Mouse (Mus musculus) frontal cortex, adult (tissue): Measurements from ENCODE around the gene Primpol.
"Not testable (repeated sequence)": the region's sequence is repeated elsewhere in the genome, so short reads cannot be mapped to it uniquely, and the experiment has no call there.

Experiments used
- ATAC-seq: cut with Nextera tagmentation; 2 replicates; pipeline ENCODE4 v1.9.2; 2017; ENCODE audit warnings: mild to moderate bottlenecking, moderate library complexity, mixed read lengths; ENCODE audit not compliant: low TSS enrichment

The Primpol gene

DNA sequence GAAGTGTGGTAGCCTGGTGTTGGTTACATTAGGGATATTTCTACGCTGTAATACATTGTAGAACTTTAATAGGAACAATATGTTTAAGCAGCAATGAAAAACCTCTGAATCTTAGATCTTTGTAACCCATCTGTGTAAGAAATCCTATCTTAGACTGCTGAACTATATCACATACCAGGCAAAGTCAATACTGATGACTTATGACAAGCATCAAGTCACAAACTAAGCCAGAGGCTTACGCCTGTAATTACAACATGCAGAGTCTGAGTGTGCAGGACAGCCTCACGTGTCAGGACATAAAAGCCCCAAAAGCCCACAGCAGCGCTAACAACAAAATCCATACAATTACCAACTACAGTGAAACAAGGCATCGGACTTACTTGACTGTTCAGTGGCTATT lies 13.4 kb downstream of the Primpol start:
- no peak for ATAC-seq

DNA sequence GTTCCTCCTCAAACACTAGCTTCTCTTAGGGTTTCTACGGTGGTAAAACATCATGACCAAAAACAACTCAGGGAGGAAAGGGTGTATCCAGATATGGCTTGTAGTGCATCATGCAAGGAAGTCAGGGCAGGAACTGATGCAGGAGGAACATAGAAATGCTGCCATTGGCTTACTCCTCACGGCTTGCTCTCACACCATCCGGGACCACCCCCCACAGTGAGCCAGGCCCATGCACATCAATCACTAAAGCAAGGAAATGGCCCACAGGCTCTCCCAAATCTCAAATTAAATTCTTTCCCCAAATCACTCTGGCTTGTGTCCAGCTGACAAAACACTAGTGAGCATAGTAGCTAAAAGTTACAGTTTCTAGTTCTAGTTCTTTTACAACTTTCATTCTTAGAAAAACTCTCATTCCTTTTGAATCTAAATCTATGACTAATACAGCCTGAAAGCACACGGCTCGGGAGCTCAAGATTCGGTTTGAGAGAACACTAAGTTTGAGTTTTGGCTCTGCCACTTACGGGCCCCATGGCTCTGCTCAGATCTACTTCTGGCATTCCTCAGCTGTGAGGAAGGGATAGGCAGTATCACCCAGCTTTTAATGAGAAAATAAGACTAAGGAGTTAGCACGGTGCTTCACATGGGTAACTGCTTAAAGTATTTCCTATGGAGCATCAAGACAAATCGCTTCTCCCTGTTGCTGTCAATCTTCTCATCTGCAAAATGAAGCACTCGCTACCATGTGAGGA lies 15.9 kb downstream of the Primpol start:
- ATAC-seq: no peak

DNA sequence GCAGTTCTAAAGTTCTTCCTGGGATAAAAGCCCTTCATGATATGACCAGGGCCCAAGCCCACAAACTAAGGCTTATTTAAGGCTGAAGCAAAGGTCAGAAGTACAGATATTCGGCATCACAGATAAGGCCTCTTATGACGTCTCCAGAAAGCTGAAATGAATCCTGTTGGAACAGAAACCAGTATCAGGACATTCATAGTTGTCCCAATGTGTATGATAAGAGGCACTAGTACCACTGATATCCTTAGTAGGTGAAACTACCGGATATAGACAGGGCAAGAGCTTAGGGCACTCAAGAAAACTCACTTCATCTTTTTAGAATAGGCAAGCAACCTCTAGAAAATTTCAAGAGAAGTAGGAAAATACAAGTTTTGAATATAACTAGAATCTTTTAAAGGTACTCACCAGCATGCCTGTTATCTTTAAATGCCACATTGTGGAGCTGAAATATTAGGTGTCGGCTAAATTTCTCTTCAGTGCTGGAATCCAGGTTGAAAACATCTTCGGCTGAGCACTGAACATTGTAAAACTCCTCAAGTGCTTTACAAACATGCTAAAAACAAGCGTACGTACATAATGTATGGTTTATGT lies 17.6 kb downstream of the Primpol start:
- ATAC-seq: no peak

DNA sequence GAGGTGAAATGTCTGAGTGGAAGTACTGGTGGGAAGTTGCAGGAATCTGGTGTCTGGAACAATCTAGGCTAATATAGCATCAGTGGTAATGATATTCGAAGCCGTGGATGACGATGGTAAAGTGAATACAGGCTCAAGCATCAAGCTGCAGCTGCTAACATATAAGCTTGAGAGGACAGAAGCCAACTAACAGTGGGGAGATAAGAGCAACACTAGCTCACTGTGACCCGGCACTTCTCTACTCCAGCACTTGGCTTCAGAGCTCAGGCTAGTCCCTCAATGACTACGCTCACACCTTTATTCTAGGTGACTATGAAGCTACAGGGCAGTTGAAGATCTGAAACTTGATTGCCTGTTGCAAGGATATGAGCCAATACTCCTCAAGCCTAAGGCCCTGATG lies 18.3 kb downstream of the Primpol start:
- no peak for ATAC-seq

DNA sequence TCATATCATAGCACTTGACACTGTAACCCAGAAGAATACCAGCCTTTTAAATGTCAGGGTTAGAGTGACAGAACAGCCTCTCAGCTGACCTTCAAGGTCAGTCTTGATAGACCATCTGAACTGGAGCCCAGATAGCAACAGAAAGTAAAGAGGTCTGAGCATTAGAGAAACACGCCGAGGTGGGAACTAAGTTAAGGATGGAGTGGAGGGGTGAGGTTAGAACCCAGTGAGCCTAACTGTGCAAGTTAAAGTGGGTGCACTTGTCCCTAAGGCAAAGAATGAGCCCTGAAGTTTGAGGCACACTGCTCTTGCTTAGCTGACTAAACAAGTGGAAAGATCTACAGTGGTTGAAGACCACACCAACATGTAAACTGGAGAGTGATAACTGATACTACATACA lies 18.9 kb downstream of the Primpol start:
- no peak for ATAC-seq

DNA sequence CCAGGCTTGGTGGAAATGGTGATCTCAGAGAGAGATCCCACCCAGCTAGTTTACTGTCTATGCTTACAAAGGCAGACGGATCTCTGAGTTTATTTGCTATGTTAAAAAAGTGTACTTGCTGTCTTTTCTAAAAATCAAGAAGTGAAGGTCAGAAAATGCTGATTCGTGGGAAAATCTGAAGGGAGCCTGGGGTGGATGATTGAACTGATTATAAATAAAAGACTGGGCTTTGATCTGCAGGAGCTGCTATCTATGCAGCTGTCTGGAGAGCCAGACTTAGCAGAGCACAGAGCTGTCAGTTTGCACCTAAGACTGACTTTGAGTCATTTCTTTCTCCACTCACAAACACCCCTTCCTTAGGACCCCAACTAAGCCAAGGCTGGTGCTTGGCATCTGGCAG lies 19.6 kb downstream of the Primpol start:
- ATAC-seq: no peak

DNA sequence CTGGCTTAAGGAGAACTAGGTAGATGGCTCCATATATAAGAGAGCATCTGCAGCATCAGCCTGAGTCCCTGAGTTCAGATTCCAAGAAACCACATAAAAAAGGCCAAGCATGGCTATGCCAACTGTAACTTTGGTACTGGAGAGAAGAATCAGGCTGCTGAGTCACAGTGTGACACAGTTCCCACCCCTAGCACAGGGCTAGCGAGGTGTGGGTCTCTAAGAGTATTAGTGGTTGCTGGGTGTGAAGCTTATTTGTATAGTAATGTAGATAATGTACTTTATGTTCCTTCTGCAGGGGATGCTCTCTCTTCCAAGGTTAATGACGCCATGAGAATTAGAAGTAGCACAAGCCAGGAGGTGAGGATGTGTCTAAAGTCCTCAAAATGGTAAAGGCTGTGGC lies 20.5 kb downstream of the Primpol start:
- no peak for ATAC-seq

DNA sequence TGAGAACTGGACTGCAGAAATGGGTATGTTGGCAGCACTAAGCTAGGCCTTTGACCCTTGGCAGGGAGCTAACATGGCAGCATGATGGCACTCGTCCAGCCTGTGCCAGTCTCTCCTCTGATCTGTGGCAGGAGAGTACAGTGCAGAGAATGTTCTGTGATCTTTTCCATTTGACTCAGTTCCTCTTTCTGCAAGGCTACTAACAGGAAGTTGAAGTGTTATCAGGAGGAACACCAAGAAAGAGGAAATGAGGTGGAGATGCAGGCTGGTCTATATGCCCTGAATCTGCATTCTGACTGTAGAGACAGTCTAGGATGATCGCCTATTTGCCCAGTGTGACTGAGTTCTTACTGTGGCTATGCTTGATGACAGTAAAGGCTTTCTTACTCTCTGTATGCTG lies 21.4 kb downstream of the Primpol start:
- no peak; the same call in 1 of the 2 replicates for ATAC-seq

DNA sequence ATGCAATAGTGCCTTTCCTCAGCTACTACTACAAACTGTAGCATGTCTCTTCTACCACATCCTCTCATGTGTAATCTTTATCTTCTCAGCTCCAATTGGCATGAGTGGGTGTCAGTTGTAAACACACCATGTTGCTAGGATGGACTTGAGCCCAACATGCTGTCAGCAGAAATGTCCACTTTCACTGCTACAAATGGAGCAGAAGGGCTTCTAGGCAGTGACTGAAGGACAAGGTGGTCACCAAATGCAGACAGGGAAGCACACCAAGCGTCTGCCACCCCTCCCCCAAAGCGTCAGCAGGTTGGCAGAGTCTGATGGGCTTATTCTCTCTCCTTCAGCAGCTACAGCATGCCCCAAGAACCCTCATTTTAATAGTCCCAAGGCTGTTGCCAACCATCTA lies 23.2 kb downstream of the Primpol start:
- ATAC-seq: no peak

DNA sequence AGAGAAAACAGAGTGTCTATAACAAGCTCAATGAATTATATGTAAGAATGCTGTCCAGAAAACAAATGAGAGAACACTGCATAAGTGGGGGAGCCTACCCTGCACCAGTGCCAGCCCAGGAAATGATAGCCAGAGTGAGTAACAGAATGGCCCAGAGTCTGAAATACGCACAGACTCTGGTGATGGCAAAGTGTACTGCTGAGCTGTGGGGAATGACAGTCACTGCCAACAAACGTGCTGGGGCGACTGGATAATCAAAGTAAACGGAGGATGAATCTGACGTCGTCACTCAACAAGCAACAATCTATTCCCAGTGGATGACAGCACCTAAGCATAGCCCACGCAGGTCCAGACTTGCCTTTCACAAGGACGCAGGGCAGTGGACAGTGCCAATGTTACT lies 23.9 kb downstream of the Primpol start:
- ATAC-seq: no peak

DNA sequence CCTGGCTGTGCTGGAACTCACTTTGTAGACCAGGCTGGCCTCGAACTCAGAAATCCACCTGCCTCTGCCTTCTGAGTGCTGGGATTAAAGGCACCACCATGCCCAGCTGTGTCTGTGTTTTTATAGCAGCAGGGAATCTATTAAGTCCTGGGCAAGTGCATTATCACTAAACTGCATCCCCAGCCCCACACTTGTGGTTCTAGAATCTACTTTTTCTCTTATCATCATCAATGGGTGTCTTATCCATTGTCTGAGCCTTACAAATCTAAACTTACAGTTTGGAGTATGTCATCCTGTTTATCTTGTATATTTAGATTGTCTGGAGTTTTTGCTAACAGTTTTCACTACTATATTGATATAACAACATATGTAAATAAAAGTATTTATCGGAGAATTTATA lies 28.3 kb downstream of the Primpol start:
- no peak for ATAC-seq

DNA sequence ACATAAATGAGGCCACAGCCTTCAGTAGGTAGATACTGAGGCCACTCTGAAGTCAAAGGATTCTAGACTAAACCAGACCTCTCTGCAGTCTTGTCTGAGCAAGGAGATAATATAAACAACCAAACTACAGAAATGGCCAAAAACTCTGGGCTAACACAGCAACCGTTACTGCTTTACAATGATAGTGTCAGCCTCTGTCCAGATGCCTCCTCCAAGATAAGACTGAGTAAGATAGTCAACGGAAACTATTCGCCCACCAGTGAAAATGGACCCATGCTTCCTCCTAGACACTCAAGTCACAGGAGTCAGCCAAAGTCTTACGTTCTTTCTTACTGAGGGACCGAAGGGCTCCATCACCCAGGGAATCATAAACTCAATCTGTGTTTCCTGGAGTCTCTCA lies 29.1 kb downstream of the Primpol start:
- ATAC-seq: no peak

DNA sequence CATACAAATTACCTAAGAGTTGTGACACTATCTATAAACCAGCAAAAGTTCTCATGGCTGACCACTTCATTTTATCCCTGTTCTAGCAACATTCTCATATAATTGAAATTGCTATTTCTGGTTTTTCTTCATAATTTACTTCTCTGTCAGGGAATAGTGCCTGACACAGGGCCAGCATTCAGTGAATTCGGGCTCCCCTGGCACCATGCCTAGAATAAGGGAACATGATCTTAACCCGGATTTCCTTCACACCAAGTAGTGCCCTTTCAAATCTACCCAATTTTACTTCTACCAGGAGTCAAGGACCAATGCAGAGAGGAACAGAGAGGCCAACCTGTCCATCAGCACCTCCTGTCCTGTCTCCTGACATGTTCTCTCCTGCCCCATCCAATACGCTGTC lies 31.4 kb downstream of the Primpol start:
- no peak for ATAC-seq

DNA sequence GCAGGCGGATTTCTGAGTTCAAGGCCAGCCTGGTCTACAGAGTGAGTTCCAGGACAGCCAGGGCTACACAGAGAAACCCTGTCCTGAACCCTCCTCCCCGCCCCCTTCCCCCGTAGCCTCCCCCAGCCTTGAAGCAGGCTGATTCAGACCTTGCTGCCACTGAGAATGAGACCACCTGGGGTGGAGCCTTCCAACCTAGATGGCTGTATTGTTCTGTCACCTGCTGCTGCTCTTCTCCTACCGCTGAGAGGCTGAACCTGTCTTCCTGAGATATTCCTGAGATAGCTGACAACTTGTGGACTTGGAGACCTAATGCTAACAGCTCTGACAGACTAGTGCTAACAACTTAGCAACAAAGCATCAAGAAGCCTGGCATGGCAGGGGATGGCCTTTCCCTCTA lies 32.7 kb downstream of the Primpol start:
- ATAC-seq: not testable (repeated sequence)

DNA sequence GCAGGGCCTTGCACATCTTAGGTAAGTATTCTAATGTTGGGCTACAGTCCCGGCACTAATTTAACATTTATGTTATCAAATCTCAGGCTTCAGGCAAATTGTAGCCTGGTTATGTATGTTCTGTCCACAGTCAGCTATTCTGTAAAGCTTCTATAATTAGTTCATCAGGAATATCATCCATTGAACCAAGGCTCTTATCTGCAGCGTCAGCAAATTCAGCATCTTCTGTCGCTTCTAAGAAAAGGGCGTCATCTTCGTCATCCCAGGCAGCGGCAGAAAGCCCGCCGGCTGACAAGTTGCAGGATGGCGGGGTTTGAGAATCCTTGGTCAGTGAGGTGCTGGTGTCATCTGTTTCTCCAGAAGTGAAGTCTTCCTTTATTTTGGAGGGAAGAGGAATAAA lies 38.2 kb downstream of the Primpol start:
- no peak for ATAC-seq

DNA sequence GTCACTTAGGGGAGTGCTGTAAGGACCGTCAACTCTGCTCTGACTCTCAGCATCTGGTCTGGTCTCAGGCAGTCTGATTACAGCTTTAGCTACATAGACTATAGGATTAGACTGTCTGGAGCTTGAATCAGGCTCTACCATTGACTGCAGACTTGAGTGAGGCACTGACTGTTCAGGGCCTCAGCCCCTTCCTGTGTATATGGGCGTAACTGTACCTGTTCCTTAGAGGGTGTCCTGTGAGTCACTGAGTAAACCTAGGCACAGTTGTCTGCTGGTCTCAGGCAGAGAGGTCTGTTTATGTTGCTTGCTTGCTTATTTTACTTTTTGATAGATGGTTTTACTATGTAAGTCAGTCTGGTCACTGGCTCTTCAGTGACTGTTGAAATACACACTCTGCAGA lies 43.0 kb downstream of the Primpol start:
- no peak for ATAC-seq

DNA sequence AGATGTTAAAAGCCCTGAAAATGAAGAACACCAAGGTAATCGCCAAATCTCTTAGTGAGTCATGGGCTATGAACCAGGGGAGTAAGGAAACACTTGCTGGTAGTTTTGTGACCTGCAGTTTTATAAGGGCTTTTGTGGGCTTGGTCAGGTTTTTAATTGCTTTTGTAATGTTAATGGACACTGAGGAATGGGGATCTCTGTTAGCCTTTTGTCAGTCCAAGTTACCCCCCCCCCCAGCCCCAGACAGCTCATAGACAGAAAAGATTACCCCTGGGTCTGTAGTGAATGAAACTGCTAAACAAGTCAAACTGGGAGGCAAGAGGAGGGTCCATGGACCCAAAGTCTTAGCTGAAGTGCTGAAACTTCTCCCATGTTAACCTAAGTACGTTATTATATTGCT lies 43.6 kb downstream of the Primpol start:
- no peak for ATAC-seq

DNA sequence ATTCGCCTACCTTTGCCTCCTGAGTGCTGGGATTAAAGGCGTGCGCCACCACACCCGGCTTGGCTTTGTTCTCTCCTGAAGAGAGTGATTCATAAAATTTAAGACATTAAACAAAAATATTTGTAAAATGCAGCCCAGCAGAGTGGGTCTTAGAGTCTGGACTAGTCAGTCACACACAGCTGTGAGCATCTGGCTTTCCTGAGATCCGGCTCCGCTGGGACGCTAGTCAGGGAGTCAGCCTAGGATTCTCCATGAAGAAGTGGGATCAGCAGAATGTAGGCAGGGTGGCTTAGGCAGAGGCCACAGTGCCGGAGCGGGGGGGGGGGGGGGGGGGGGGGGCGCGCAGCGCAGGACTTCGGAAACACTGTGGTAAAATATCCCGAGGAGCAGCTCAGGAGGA lies 46.3 kb downstream of the Primpol start:
- ATAC-seq: no peak

DNA sequence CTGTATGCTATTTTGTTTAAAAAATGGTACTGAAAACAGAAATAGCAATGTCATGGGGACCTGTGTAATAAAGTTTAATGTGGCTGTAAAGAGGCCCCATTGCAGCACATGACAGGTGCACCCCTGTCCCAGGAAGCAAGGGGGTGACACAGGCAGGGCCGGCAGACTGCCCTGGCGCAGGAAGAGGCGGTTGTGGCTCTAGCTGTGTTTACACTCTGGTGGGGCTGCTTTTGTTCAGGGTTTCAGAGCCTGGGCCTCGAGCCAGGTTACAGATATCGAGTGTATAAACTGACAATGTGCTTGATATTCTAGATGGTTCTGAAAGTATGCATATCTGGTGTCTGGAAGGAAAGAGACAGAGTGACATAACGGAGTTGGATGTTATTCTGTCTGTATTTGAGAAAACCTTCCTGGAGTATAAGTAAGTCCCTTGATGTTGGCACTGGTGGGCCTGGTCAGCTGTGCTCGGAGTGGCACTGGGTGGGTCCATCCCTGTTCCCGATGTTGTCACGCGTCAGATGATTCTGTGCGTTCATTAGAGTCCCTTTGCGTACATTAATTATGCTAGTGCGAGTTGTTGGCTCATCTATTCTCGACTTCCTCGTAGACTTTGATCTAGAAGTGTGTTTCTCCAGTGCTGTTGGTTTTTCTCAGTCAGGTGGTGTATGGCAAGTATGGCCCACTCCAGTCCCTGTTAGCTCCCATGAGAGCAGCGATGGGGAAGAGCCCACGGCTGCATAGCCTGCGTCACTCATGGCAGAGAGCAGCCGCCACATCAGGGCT lies 47.2 kb downstream of the Primpol start:
- ATAC-seq: no peak

DNA sequence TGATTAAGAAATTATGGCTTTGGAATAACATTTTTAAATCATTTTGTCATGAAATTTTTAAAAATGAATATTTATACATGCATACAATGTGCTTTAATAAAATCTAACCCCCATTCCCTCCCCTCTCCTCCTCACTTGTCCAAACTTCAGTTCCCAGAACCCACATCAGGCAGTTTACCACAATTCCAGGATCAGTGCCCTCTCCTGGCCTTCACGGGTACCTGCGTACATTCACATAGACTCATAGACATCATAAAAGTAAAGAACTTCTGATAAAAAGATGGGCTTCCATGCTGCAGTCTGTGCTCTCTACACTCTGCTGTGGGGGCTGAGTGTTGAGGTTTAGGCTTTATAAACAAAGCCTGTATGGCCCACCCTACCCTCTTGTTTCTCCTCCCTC lies 48.1 kb downstream of the Primpol start:
- no peak for ATAC-seq

DNA sequence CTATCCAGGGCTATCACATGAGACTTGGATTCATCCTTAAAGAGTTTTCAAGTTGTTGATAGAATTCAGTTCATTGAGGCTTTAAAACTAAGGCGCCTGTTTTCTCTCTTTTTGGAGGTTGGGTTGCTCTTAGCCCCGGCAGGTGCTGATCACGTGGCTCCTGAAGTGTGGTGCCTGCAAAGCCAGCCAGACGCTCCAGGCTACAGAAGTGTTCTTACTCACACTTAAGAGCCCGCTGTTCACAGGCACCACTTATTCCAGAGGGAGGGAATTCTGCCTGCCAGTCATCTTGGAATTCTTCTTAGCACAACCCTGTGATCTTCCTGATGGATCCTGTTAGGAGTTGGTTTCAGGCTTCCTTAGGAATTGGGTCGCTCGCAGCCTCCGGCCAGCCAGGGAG lies 49.1 kb downstream of the Primpol start:
- peak; percentile 53 for ATAC-seq

DNA sequence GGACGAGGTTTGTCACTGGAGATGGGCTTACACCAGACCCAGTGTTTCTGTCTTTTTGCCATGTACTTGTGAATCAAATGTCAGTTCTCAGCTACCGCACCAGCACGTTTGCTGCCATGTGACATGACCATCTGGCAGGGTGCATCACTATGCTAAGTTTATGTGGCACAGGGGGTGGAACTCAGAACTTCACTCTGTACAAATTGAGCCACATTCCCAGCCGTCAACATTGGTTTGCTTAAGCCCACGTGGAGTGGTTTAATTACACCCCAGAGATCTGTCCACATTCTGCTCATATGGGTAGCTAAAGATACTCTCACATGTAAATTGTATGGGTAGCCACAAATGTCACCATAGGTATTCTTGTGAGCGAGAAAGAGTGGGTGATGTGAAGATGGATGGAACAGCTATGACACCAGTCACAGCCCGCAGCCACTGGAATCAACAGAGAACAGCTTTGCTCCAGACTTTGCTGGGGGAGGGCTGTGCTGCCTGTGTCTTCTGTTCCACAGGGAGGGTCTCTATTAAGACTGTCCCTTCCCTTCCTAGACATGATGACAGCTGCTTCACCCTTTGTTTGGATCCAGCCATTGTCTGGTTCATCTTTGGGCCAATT lies 50.0 kb downstream of the Primpol start:
- ATAC-seq: peak; percentile 89

DNA sequence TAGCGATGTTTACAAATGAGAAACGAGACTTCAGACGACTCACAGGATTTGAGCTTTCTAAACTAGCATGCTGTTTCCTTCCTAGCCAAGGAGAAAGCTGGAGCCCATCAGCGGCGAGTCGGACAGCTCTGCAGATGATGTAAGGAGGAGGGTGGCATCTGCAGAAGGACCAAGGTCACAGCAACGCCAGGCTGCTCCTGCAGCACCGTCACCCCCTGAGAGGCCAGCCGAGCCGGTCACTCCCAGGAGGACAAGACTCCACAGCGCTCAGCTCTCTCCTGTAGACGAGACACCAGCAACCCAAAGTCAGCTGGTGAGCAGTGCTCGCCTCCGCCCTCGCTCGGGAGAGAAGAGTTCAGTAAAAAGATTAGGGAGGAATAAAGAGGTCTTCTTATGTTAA lies 54.7 kb downstream of the Primpol start:
- ATAC-seq: no peak
